Mouse (Mus musculus): ENCODE results near the gene Inhbe. TPM values are rescaled to one million over a fixed set of nuclear protein-coding genes. Genes with fewer than 3 reads are reported as not detected.
A peak's percentile ranks its signal among the peaks of the same experiment; 100 is the strongest.

Inhbe gene
- not detected for total RNA-seq (2021)
- 0.01 and 0.02 TPM in 2 replicates for polyA plus RNA-seq (2012; rRNA removed)
- long read RNA-seq = 0 reads

DNA sequence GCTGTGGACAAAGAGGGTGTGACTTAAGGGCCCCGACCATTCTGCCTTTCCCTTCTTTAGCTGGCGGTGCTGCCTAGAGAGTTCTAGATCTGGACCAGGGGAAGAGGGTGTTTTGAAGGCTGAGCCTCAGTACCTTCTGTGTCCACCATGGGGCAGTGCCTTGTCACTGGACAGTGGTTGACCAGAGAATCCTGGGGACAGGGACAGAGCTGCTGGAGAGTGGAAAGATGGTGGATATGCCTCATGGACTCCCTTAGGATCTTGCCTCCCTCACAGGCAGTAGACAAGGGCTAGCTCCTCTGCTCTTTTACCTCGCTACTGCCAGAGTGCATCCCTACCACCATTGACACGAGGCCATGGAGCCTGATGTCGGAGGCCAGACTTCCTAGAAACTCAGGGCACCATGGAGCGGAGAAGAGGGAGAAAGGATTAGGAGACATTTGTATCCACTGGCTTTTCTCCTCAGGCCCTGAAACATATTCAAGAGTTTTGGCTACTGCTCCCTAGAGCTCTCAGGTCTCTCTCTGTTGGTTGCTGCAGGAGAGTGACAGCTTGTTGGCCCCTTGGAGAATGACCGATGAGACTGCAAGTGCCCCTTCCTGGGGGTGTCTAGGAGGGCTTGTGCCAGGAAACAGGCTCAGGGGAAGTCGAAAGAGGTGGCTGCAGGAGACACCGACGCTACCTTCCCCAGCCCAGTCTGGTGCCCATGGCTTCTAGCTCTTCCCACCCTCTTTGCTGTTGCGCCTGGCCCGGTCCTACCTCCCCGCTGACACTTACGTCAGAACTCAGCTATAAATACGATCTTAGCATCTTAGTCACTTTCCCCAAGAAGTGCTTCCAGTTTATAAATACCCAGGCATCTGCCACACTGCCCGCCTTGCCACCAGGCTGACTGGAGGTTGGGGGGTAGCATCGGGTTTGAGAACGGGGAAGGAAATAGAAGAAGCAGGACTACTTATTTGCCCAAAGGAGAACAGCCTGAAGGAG lies at the start of gene Inhbe:
TSS of gene Inhbe (minus strand) at position 503 of the 987 bp plus-strand sequence.
- DNase-seq = peak; percentile 51

- DNase-seq = no peak
Observed at GRCm38 (mm10) chr10:127391774-127392173, 37.6 kb upstream of the Inhbe start.

DNA sequence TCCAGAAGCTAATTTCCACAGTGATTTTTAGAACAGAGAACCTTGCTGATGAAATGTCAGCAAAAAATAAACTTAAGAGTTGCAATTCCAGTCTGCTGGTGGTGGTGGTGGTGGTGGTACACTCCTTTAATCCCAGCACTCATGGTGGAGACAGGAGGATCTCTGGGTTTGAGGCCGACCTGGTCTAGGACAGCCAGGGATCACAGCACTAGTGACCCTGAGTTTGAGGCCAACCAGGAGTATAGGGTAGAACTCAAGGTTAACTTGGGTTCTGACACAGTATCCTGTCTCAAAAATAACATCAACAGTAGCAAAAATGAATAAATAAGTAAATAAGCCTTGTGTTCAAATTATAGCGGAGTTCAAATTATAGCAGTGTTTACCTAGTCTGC lies 27.5 kb upstream of the Inhbe start:
- DNase-seq = no peak

DNA sequence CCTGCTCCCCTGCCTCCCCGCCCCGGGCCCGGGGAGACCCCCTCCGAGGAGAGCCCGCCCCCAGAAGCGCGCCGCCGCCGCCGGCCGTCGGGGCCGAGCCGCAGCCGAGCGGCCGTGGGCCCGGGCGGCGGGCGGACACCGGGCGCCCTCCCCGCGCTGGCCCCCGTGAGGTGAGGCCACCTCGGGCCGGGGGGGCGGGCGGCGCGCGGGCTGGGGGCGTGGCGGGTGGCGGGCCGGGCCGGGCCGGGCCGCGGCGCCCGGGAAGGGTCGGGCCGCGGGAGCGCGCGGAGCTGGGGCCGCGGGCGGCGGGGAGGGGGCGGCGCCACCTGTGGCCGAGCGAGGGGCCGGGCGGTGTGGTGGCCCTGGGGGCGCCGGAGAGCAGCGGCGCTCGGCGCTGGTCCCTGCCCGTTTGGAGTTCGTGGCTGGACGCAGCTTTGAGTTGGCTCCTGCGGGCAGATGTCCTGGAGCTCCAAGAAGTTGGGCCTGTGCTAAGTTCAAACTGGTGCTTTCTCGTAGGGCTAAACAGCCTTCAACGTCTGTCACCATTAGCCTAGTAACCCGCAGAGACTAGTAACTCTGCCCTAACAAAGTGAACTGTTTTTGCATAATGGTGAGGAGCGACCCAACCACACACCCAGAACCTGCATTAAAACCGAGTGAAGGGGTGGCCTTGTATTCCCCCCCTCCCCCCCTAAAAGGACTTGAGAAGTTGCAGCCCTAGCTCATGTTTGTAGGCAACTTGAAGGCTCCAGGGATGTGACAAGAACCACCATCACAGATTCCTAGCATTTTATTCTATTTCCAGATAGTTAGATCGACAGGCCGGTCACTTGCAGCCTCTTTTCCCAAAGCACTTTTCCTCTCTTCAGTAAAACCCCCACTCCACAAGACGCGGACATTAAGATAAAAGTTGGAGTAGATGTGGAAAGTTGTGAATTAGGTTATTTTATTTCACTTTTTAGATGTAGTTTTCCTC lies 26.8 kb upstream of the Inhbe start:
- DNase-seq = peak; percentile 83

DNA sequence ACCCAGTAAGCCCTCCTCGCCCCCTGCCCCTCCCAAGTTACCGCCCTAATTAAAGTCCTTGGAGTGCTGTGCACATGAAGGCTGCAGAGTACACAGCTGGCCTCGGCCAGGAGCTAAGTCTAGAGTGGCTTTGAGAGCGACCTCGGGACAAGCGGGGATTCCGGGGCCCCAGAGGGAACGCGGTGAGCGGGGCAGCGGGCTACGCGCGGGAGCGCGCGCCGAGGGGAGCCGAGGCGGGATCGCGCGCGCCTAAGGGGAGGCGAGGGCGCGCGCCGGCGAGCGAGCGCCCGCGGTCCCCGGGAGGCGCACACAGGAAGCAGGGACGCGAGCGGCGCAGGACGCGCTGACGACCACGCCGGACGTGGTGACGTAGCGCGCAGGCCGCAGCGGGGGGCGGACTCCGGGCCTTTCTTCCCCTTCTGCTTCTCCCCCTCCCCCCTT lies 26.1 kb upstream of the Inhbe start, which contains the start of gene R3hdm2:
TSS of gene R3hdm2 (plus strand) at position 77 of the 441 bp plus-strand sequence.
- peak; percentile 95 for DNase-seq

DNA sequence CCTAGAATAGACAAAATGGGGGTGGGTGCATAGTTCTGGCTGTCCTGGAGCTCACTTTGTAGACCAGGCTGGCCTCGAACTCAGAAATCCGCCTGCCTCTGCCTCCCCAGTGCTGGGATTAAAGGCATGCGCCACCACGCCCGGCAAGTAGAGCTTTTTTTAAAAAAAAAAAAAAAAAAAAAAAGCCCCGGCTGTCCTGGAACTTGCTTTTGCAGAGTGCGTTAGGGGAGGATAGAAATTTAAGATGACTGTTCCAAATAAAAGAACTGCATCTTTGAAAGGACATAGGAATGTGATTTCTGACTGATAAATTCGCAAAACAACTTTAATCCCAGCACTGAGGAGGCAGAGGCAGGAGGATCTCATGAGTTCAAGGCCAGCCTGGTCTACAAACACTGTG lies 25.4 kb upstream of the Inhbe start:
- no peak for DNase-seq

GRCm38 (mm10) chr10:127377700-127378099 lies 23.5 kb upstream of the Inhbe start:
- no peak for DNase-seq

- DNase-seq = no peak
Observed at GRCm38 (mm10) chr10:127371023-127371422, 16.8 kb upstream of the Inhbe start.

DNA sequence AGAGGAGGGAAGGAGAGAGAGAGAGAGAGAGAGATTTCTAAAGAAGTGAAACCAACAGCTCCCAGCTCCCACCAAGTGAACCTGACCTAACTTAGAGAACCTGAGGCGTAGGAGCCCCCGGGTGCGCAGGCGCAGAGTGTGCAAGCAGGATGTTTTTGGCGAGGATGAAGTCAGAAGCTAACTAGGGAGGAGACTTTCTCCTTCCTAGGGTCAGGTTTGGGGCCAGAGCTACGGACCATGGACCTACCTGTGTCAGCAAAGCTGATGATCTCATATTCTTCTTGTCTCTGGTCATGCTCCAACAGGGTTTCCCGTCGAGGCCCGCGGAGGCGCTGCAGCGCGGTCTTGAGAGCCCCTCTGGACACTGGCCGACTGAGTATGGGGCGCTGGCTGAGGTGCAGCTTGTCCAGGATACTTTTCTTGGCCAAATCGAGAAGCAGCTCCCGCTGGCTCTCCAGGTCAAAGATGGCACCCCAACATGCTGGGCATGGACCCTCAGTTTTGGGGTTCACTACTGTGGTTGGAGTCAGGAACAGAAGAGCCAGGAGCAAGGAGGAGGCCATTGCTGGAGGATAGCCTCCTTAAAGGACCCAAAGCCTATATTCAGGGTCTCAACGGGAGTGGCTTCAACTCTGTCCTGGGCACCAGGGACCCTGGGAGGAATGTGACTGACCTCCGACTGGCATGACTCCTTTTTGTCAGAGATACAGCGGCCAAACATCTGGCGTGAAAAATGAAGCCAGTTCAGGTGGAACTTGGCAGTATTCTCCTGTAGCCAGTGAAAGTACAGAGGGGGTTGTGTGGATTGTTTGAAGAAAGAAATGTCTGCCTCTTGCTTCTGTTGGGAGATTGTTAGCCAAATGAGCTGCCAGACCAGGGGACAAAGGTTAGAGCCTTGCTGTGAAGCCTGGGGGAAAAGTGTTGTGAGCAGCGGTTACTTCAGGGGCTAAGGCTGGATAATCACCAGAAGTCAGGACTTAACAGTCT lies 15.9 kb upstream of the Inhbe start, which contains the start of gene Inhbc:
TSS of gene Inhbc (minus strand) at position 598 of the 987 bp plus-strand sequence.
- DNase-seq = no peak

GRCm38 (mm10) chr10:127368273-127368672 lies 14.1 kb upstream of the Inhbe start:
- DNase-seq = no peak

DNA sequence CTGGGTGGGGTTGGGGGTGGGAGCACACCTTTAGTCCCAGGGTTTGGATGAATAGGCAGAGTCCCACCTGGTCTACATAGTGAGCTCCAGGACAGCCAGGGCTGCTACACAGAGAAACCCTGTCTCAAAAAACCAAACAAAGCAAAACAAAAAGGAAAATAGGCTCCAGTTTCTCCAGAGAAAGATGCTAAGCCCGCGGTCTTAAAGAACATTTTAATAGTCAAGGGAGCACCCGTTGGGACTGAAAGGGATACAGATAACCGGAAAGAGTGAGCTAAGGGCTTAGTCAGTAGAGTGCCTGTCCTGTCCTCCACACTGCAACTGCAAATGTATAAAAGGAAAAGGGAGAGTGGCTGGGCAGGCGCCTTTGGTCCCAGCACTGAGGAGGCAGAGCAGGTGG lies 12.9 kb upstream of the Inhbe start:
- no peak for DNase-seq

GRCm38 (mm10) chr10:127360714-127361113 lies 6.5 kb upstream of the Inhbe start:
- DNase-seq = no peak

GRCm38 (mm10) chr10:127355336-127355735 lies 1.1 kb upstream of the Inhbe start:
- DNase-seq = no peak

GRCm38 (mm10) chr10:127352766-127353165 lies 1.4 kb downstream of the Inhbe start:
- no peak for DNase-seq

DNA sequence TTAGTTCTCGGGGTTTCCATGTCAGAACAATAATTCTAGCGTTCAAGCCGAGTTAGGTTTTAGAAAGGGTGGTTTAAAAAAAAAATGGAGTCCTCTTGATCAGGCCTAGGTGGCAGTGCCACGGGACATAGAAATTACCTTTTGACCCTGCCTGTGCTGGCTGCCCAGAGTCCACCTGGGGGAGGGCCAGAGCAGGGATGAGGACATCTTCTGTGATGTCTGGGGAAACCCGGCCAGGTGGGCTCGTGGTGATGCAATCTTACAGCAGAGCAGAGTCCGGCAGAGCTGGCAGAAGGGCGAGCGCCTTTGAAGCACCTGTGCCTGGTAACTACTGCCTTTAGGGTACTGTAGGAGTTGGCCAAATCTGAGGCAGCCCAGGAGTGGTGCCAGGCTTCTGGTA lies 2.0 kb downstream of the Inhbe start:
- DNase-seq = no peak

DNA sequence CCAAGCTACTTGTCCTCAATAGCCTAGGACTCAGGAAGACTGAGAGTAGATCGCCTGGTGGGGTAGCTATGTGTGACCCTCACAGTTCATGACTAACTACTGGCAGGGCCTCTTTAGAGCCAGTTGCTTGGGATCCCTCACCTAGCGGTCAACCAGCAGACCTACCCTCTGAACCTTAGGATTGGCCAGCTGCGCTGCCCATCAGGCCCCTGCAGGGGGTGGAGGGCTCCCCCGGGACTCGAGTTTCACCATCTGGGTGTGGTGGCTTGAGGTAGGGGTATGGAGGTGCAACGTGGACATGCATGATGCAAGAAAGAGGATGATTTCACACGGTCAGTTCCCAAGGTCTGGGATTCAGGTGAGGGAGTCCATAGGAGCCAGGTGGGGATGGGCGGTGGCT lies 2.5 kb downstream of the Inhbe start:
- no peak for DNase-seq

DNA sequence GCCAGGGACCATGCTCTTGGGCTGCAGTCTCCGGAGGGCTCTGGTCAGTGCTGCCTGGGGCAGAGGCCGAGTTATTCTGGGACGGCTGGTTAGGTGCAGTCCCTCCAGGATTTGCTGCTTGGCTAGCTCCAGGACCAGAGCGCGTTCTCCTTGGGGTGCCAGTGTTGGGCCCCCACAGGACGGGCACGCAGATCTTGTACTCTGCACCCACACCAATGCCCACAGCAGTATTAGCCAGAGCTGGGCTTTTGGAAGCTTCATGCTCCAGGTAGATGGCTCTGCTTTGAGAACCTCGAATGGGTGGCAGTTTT lies 3.0 kb downstream of the Inhbe start:
- DNase-seq = no peak

- peak; percentile 61 for DNase-seq
Observed at GRCm38 (mm10) chr10:127350594-127351284, 3.5 kb downstream of the Inhbe start.

GRCm38 (mm10) chr10:127349810-127350209 lies 4.4 kb downstream of the Inhbe start:
- no peak for DNase-seq

DNA sequence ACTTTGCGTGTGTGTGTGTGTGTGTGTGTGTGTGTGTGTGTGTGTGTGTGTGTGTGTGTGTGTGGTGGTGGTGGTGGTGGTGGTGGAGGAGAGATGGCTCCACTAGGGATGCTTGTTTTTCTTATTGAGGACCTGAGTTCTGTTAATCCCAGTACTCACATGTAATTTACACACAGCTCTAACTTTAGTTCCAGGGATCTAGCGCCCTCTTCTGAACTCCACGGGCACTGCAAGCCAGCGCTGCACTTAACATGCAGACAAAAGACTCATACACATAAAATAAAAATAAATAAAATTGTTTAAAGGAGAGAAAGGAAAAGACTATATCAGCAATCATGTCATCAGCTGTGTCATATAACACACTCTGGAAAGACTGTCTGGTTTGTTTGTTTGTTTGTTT lies 5.3 kb downstream of the Inhbe start:
- DNase-seq = no peak
